Mouse (Mus musculus): Measurements from ENCODE around the gene Fam222b. TPM values are rescaled to one million over a fixed set of nuclear protein-coding genes. Genes with fewer than 3 reads are reported as not detected.

The Fam222b gene
- polyA plus RNA-seq (2012; fragmentation: generic; extraction: Trizol) = 10 to 100 TPM in 1 of 2 experiments, 1 to 10 TPM in 1; 5.8 to 13.0 TPM

GRCm38 (mm10) chr11:78094504-78095143 is at the start of gene Fam222b:
Fam222b (plus strand) TSS chr11:78094660.

GRCm38 (mm10) chr11:78079961-78080921 is 14.2 kb upstream of the Fam222b start, which contains the start of gene Eral1:
Eral1 (minus strand) TSS chr11:78080383.

GRCm38 (mm10) chr11:78164924-78165760 is 70.7 kb downstream of the Fam222b start, which contains the start of gene Traf4:
Traf4 (minus strand) TSS chr11:78165589.

GRCm38 (mm10) chr11:78176402-78176862 is 82.0 kb downstream of the Fam222b start, which contains the start of the genes Nek8 and Tlcd1:
Nek8 (minus strand) TSS chr11:78176675.
Tlcd1 (plus strand) TSS chr11:78176711.

GRCm38 (mm10) chr11:78182961-78183844 is 88.7 kb downstream of the Fam222b start, which contains the start of gene Rpl23a:
Rpl23a (minus strand) TSS chr11:78183584.

GRCm38 (mm10) chr11:78188331-78189233 is 94.1 kb downstream of the Fam222b start, which contains the start of gene Rab34:
Rab34 (plus strand) TSS chr11:78188430.

GRCm38 (mm10) chr11:78193113-78193512 is 98.7 kb downstream of the Fam222b start, which contains the start of gene Proca1:
Proca1 (plus strand) TSS chr11:78193392.

Other genes with a start within 250 kb of the Fam222b start
- 1 to 10 TPM in 1 of 2 experiments, under 1 TPM in 1; 0.05 to 4.8 TPM for gene Pipox, start 200.6 kb upstream of the Fam222b start, polyA plus RNA-seq (2012; fragmentation: generic; extraction: Trizol)
- gene Sez6, start 163.9 kb upstream of the Fam222b start, polyA plus RNA-seq (2012; fragmentation: generic; extraction: Trizol) = not detected
- gene Phf12, start 111.9 kb upstream of the Fam222b start, polyA plus RNA-seq (2012; fragmentation: generic; extraction: Trizol) = 10 to 100 TPM in 1 of 2 experiments, 1 to 10 TPM in 1; 7.7 to 27.1 TPM
- 10 to 100 TPM; 14.3 to 26.1 TPM for gene Dhrs13, start 62.4 kb upstream of the Fam222b start, polyA plus RNA-seq (2012; fragmentation: generic; extraction: Trizol)
- gene Flot2, start 56.7 kb upstream of the Fam222b start, polyA plus RNA-seq (2012; fragmentation: generic; extraction: Trizol) = 10 to 100 TPM; 68.0 to 85.1 TPM
- gene Eral1, start 14.3 kb upstream of the Fam222b start, polyA plus RNA-seq (2012; fragmentation: generic; extraction: Trizol) = 10 to 100 TPM; 15.1 to 27.9 TPM
- 10 to 100 TPM; 47.2 to 71.6 TPM for gene Traf4, start 70.9 kb downstream of the Fam222b start, polyA plus RNA-seq (2012; fragmentation: generic; extraction: Trizol)
- gene Nek8, start 82.0 kb downstream of the Fam222b start, polyA plus RNA-seq (2012; fragmentation: generic; extraction: Trizol) = 10 to 100 TPM in 1 of 2 experiments, 1 to 10 TPM in 1; 7.0 to 20.5 TPM
- 10 to 100 TPM; 16.0 to 28.6 TPM for gene Tlcd1, start 82.1 kb downstream of the Fam222b start, polyA plus RNA-seq (2012; fragmentation: generic; extraction: Trizol)
- gene Rpl23a, start 88.9 kb downstream of the Fam222b start, polyA plus RNA-seq (2012; fragmentation: generic; extraction: Trizol) = 1,000 to 10,000 TPM; 3,235 to 5,071 TPM
- 100 to 1,000 TPM; 162 to 164 TPM for gene Rab34, start 93.8 kb downstream of the Fam222b start, polyA plus RNA-seq (2012; fragmentation: generic; extraction: Trizol)
- gene Proca1, start 98.7 kb downstream of the Fam222b start, polyA plus RNA-seq (2012; fragmentation: generic; extraction: Trizol) = under 1 TPM; 0.04 to 0.46 TPM
- 100 to 1,000 TPM in 1 of 2 experiments, 10 to 100 TPM in 1; 51.3 to 208 TPM for gene Sdf2, start 151.1 kb downstream of the Fam222b start, polyA plus RNA-seq (2012; fragmentation: generic; extraction: Trizol)
- 10 to 100 TPM in 1 of 2 experiments, 1 to 10 TPM in 1; 8.9 to 57.5 TPM for gene Supt6, start 151.3 kb downstream of the Fam222b start, polyA plus RNA-seq (2012; fragmentation: generic; extraction: Trizol)
- gene 2610507B11Rik, start 167.1 kb downstream of the Fam222b start, polyA plus RNA-seq (2012; fragmentation: generic; extraction: Trizol) = 10 to 100 TPM; 20.6 to 56.8 TPM
- under 1 TPM in 1 of 2 experiments, not detected in 1; 0.22 TPM for gene BC030499, start 196.2 kb downstream of the Fam222b start, polyA plus RNA-seq (2012; fragmentation: generic; extraction: Trizol)
- gene Spag5, start 206.9 kb downstream of the Fam222b start, polyA plus RNA-seq (2012; fragmentation: generic; extraction: Trizol) = 10 to 100 TPM in 1 of 2 experiments, 1 to 10 TPM in 1; 8.1 to 38.0 TPM
- gene Aldoc, start 228.3 kb downstream of the Fam222b start, polyA plus RNA-seq (2012; fragmentation: generic; extraction: Trizol) = under 1 TPM; 0.09 to 0.91 TPM
- 10 to 100 TPM; 30.3 to 84.7 TPM for gene Pigs, start 233.8 kb downstream of the Fam222b start, polyA plus RNA-seq (2012; fragmentation: generic; extraction: Trizol)
- gene Unc119, start 248.8 kb downstream of the Fam222b start, polyA plus RNA-seq (2012; fragmentation: generic; extraction: Trizol) = 10 to 100 TPM; 22.4 to 75.8 TPM